Mouse (Mus musculus) heart, embryonic 10.5 days (tissue): ENCODE results near the gene Epx. TPM values are rescaled to one million over a fixed set of nuclear protein-coding genes. Genes with fewer than 3 reads are reported as not detected.
"Not testable (repeated sequence)": the region's sequence is repeated elsewhere in the genome, so short reads cannot be mapped to it uniquely, and the experiment has no call there.

ENCODE experiments used
- DNase-seq: peaks from one replicate; pipeline ENCODE4 v3.0.0-alpha.2; 2017; ENCODE audit warnings: low spot score
- H3K27ac ChIP-seq: fragments of 300-500 bp; sonication (generic); 2 replicates; pipeline ENCODE4 v1.5.1; 2016; ENCODE audit warnings: mild to moderate bottlenecking
- H3K27me3 ChIP-seq: fragments of 300-500 bp; sonication (generic); 2 replicates; pipeline ENCODE4 v1.6.1; 2016; ENCODE audit warnings: mild to moderate bottlenecking; ENCODE audit not compliant: poor library complexity, insufficient read depth, severe bottlenecking
- H3K36me3 ChIP-seq: fragments of 300-500 bp; sonication (generic); 2 replicates; pipeline ENCODE4 v1.6.1; 2016; ENCODE audit warnings: mild to moderate bottlenecking, moderate library complexity
- H3K4me1 ChIP-seq: fragments of 300-500 bp; sonication (generic); 2 replicates; pipeline ENCODE4 v1.6.1; 2016; ENCODE audit warnings: mild to moderate bottlenecking
- H3K4me3 ChIP-seq: fragments of 300-500 bp; sonication (generic); 2 replicates; pipeline ENCODE4 v1.5.1; 2016; ENCODE audit warnings: mild to moderate bottlenecking, moderate library complexity
- H3K9me3 ChIP-seq: fragments of 300-500 bp; sonication (generic); 2 replicates; pipeline ENCODE4 v1.6.1; 2016; ENCODE audit warnings: mild to moderate bottlenecking, moderate library complexity
- WGBS: fragments of 180-500 bp; shearing (Covaris S2); methylation state at CpG from one replicate; pipeline ENCODE4 v1.1.7; 2016; 5-methylcytosine and 5-hydroxymethylcytosine counted together
- polyA plus RNA-seq: library from polyadenylated mRNA; unstranded; fragments of >200 nt; fragmentation: Nextera tagmentation; extraction: Ambion mirVana; gene quantifications from 2 replicates; pipeline ENCODE4 v1.2.1, GENCODE M21; 2016

The Epx gene
- 0.20 TPM in 1 of 2 replicates, not detected in the other for polyA plus RNA-seq

DNA sequence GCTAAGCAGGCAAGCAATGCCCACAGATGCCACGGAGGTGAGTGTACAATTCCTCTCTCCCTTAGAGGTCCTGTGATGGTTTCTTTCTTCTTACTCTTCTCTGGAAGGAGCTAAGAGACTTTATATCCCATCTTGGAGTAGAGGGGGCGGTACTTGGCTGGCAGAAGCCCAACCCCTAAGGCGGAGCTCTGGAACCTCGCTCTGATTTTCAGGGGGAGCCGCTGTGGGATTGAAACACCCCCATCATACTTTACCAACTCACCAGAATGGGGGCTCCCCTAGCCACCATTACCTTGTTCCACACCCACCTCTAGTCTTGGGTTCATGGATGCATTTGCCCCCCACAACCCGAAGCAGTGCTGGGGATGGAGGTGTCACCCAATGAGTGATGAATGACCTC, at the start of gene Epx:
Gene Epx (minus strand): TSS at position 101 of the 400 bp plus-strand sequence.
- Histone ChIP-seq H3K9me3 (no peaks in the 10 kb centered on the region), H3K27me3 (peaks cover 48% of the 10 kb centered on the region), H3K27ac (no peak within 1 kb of the TSS), H3K36me3 (no peaks in the 10 kb centered on the region), H3K4me3 (no peak within 1 kb of the TSS), H3K4me1 (0 out of 2 replicates have a peak, but pooled peaks cover 4% of the 10 kb centered on the region)
- whole genome bisulfite sequencing: 78% methylated on average over 6 of the region's 6 CpGs
- DNase-seq: no peak

DNA sequence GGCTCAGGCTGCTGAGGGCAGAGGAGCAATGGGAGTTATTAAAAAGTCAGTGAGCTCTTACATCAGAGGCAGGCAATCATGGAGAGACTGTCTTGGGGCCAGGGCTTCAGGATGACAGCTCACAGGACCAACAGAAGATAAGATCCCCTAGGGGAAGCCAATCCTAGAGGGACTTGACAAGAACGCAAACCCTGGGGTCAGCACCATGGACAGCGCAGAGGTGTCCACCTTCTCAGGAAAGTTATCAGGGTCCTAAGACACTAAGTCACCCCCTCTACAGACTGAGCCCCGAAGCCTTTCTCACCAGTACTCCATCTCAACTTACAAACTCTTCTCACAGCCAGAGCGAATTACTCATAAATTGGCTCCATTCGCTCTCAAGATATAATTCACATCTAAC, 45.6 kb upstream of the Epx start, which contains the start of gene Olfr464:
Gene Olfr464 (minus strand): TSS at position 2 of the 400 bp plus-strand sequence.
- Histone ChIP-seq H3K27me3 (no peaks in the 10 kb centered on the region), H3K36me3 (no peaks in the 10 kb centered on the region), H3K9me3 (no peaks in the 10 kb centered on the region), H3K4me3 (no peak within 1 kb of the TSS), H3K27ac (no peak within 1 kb of the TSS), H3K4me1 (no peaks in the 10 kb centered on the region)
- WGBS: 28% methylated on average over 5 of the region's 5 CpGs
- DNase-seq: peak; percentile 84

GRCm38 (mm10) chr11:87920301-87920700, 45.0 kb upstream of the Epx start:
- Histone ChIP-seq H3K4me3 (no peak overlapping the region), H3K27ac (no peak overlapping the region), H3K27me3 (no peaks in the 10 kb centered on the region), H3K4me1 (no peaks in the 10 kb centered on the region), H3K36me3 (no peaks in the 10 kb centered on the region), H3K9me3 (no peaks in the 10 kb centered on the region)
- DNase-seq: no peak
- WGBS: 65% methylated on average over 2 of the region's 2 CpGs

DNA sequence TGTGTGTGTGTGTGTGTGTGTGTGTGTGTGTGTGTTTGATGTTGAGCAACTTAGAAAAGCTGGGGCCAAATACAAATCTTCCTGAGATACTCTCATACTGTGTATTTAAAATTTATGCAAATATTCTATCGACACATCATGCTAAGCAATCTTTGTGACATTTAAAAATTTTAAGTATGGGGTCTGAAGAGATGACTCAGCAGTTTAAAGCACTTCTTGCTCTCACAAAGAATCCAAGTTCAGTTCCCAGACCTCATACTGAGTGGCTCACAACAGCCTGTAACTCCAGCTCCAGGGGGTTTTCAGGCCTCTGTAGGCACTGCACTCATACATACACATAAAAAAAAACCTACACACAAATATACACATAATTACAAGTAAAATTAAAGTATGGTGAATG, 40.7 kb upstream of the Epx start:
- WGBS: 78% methylated on average over 1 of the region's 1 CpGs
- H3K27ac ChIP-seq: no peak overlapping the region
- no peak overlapping the region for H3K4me3 ChIP-seq
- no peaks in the 10 kb centered on the region for H3K4me1 ChIP-seq
- no peaks in the 10 kb centered on the region for H3K9me3 ChIP-seq
- no peak for DNase-seq
- no peaks in the 10 kb centered on the region for H3K36me3 ChIP-seq
- no peaks in the 10 kb centered on the region for H3K27me3 ChIP-seq

DNA sequence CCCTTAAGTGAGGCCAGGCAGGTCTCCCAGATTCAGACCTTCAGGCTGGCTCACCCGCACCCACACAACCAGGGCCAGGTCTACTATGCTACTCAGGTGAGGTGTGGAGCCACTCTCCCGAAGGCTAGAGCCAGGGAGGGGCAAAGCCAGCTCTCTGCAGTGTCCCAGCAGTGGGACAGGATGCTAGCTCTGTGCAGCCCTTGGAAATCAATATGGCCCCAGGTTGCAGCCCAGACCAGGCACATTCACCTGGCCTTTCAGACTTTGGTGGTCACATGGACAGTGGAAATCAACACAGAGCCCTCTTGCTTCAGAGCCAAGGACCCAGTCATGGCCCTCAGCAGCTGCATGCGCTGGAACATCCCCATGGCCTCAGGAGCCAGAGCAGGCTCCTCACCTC, 29.0 kb upstream of the Epx start:
- Histone ChIP-seq H3K9me3 (no peaks in the 10 kb centered on the region), H3K4me3 (no peak overlapping the region), H3K27ac (no peak overlapping the region), H3K36me3 (no peaks in the 10 kb centered on the region), H3K4me1 (no peaks in the 10 kb centered on the region), H3K27me3 (peaks cover 5% of the 10 kb centered on the region; the same call in 1 of the 2 replicates)
- WGBS: 66% methylated on average over 3 of the region's 3 CpGs
- DNase-seq: peak; percentile 58

DNA sequence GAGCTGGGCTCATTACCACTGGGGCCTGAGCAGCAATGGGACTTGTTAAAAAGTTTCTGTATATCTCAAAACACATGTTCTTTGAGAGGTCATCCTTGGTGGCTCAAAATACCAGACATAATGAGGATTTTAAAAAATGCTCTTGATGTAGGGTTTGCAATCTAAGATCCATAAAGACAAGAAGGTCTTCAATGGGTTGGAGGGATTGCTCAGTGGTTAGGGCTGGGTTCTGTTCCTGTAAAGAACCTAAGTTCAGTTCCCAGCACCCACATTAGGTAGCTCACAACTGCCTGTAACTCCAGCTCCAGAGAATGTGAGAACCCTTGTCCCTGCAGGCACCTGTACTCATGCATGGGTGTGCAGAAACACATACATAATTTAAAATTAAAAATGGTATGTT, 22.0 kb upstream of the Epx start, which contains the start of gene Olfr463:
Gene Olfr463 (minus strand): TSS at position 101 of the 400 bp plus-strand sequence.
- no peak within 1 kb of the TSS for H3K4me3 ChIP-seq
- H3K4me1 ChIP-seq: no peaks in the 10 kb centered on the region
- no peak for DNase-seq
- no peaks in the 10 kb centered on the region for H3K9me3 ChIP-seq
- no peak within 1 kb of the TSS for H3K27ac ChIP-seq
- H3K27me3 ChIP-seq: peaks cover 5% of the 10 kb centered on the region; the same call in 1 of the 2 replicates
- no peaks in the 10 kb centered on the region for H3K36me3 ChIP-seq

GRCm38 (mm10) chr11:87892168-87892567, 16.8 kb upstream of the Epx start, which contains the start of gene Olfr462:
Olfr462 (minus strand) TSS chr11:87892268.
- Histone ChIP-seq H3K27ac (no peak within 1 kb of the TSS), H3K9me3 (no peaks in the 10 kb centered on the region), H3K4me1 (no peaks in the 10 kb centered on the region), H3K27me3 (no peaks in the 10 kb centered on the region), H3K4me3 (no peak within 1 kb of the TSS), H3K36me3 (no peaks in the 10 kb centered on the region)
- no peak for DNase-seq
- 82% methylated on average over 6 of the region's 6 CpGs for WGBS

DNA sequence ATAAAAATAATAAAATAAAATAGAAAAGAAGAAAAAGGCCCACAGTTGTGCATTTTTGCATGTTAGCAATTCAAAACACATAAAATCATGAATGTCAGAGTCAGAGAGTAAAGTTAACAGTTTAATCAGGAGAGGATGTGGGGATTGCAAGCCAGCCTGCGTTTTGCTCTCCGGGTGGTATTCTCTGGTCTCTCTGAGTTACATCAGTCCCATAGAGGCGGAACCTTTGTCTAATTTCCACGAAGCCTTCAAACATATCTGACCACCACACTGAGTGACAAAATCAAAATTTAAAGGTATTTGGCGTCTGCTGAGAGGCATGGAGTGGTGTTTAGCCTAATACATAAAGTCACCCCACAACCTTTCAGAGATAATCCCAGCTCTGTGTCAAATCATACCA, 9.5 kb upstream of the Epx start:
- Histone ChIP-seq H3K27me3 (peaks cover 12% of the 10 kb centered on the region; the same call in 1 of the 2 replicates), H3K36me3 (no peaks in the 10 kb centered on the region), H3K9me3 (no peaks in the 10 kb centered on the region), H3K4me1 (no peaks in the 10 kb centered on the region), H3K27ac (no peak overlapping the region), H3K4me3 (no peak overlapping the region)
- DNase-seq: no peak
- 61% methylated on average over 5 of the region's 5 CpGs for WGBS

GRCm38 (mm10) chr11:87883493-87883892, 8.2 kb upstream of the Epx start:
- Histone ChIP-seq H3K36me3 (no peaks in the 10 kb centered on the region), H3K4me1 (no peaks in the 10 kb centered on the region), H3K4me3 (no peak overlapping the region), H3K27me3 (peaks cover 12% of the 10 kb centered on the region; the same call in 1 of the 2 replicates), H3K9me3 (no peaks in the 10 kb centered on the region), H3K27ac (no peak overlapping the region)
- 36% methylated on average over 5 of the region's 5 CpGs for WGBS
- no peak for DNase-seq

- DNase-seq: no peak
- no peaks in the 10 kb centered on the region for H3K9me3 ChIP-seq
- H3K4me1 ChIP-seq: no peaks in the 10 kb centered on the region
- no peak overlapping the region for H3K27ac ChIP-seq
- no peaks in the 10 kb centered on the region for H3K36me3 ChIP-seq
- 59% methylated on average over 4 of the region's 4 CpGs for WGBS
- H3K4me3 ChIP-seq: no peak overlapping the region
- H3K27me3 ChIP-seq: peaks cover 22% of the 10 kb centered on the region
These were observed 6.4 kb upstream of the Epx start for GRCm38 (mm10) chr11:87881714-87882113.

GRCm38 (mm10) chr11:87879826-87880225, 4.5 kb upstream of the Epx start:
- 82% methylated on average over 9 of the region's 9 CpGs for WGBS

GRCm38 (mm10) chr11:87871766-87872165, 3.6 kb downstream of the Epx start:
- no peak for DNase-seq
- 51% methylated on average over 8 of the region's 8 CpGs for WGBS

More at GRCm38 (mm10) chr11:87879826-87880225, 4.5 kb upstream of the Epx start:
- no peaks in the 10 kb centered on the region for H3K4me1 ChIP-seq
- H3K27ac ChIP-seq: no peak overlapping the region
- H3K4me3 ChIP-seq: no peak overlapping the region
- no peaks in the 10 kb centered on the region for H3K9me3 ChIP-seq
- no peaks in the 10 kb centered on the region for H3K36me3 ChIP-seq
- peaks cover 22% of the 10 kb centered on the region for H3K27me3 ChIP-seq
- no peak for DNase-seq

DNA sequence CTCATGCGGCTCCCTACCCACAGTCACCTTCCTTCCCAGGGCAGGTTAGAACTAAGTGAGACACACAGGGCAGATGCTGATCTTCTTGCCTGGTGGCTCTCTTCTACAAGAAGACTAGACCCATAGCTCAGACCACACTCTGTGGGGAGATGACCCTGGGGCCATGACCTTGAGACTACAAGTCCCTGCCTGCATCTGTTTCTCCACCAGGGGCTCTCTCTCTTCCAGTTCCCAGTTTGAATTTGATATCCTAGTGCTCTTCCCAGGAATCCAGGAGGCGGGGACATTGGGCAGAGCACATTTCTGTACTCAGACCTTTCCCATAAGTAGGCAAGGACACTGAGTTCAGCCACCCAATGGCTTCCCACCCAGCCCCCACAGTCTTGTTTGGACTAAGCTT, 5.2 kb downstream of the Epx start:
- H3K27me3 ChIP-seq: peaks cover 34% of the 10 kb centered on the region
- H3K9me3 ChIP-seq: no peaks in the 10 kb centered on the region
- 71% methylated on average over 2 of the region's 2 CpGs for WGBS
- H3K4me1 ChIP-seq: 0 out of 2 replicates have a peak, but pooled peaks cover 4% of the 10 kb centered on the region
- H3K27ac ChIP-seq: no peak overlapping the region
- H3K4me3 ChIP-seq: no peak overlapping the region
- H3K36me3 ChIP-seq: no peaks in the 10 kb centered on the region
- no peak for DNase-seq

More at GRCm38 (mm10) chr11:87871766-87872165, 3.6 kb downstream of the Epx start:
- Histone ChIP-seq H3K27ac (no peak overlapping the region), H3K4me3 (no peak overlapping the region), H3K4me1 (0 out of 2 replicates have a peak, but pooled peaks cover 4% of the 10 kb centered on the region), H3K9me3 (no peaks in the 10 kb centered on the region), H3K36me3 (no peaks in the 10 kb centered on the region), H3K27me3 (peaks cover 39% of the 10 kb centered on the region)

- H3K9me3 ChIP-seq, H3K27me3 ChIP-seq, H3K4me1 ChIP-seq, H3K27ac ChIP-seq, H3K4me3 ChIP-seq, DNase-seq: not testable (repeated sequence)
- 76% methylated on average over 1 of the region's 2 CpGs for WGBS
- H3K36me3 ChIP-seq: peaks cover 10% of the 10 kb centered on the region
These were observed 8.4 kb downstream of the Epx start for GRCm38 (mm10) chr11:87866891-87867290.
